Mouse (Mus musculus): Measurements from ENCODE around the gene Degs1. TPM values are rescaled to one million over a fixed set of nuclear protein-coding genes. Genes with fewer than 3 reads are reported as not detected.

Gene Degs1
- polyA plus RNA-seq, 1 experiment from 2014 or later: 101 TPM

GRCm38 (mm10) chr1:182252534-182253171 is 30.0 kb downstream of the Degs1 start:
- 79% methylated on average over 10 of the region's 10 CpGs for WGBS
- Histone ChIP-seq H3K9ac (replicated peaks) (no peak overlapping the region), H3K36me3 (no peaks in the 10 kb centered on the region), H3K4me2 (no peak overlapping the region), H3K9me3 (replicated peaks) (no peaks in the 10 kb centered on the region), H3K27me3 (replicated peaks) (no peaks in the 10 kb centered on the region), H3K27ac (replicated peaks) (no peak overlapping the region), H3K4me3 (replicated peaks) (no peak overlapping the region), H3K4me1 (no peaks in the 10 kb centered on the region)
- ATAC-seq (ENCODE audit: low FRiP score): no peak

DNA sequence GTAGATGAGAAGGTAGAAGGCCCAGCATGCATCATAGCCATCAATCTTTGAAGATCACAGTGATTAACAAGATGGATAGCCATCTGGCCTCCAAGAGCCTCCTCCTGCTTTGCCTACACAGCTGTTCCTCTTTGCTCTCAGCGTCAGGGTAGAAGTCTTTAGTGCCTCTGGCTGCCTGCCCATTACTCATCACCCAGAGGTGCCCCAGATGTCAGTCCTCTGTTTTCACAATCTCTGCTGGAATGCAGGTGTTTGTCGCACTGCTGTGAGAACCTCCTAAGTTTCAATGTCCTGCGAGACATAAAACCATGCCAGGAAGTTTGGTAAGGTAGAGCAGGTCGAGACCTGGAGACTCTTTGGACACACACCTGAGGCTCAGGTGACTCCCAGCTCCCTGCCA is 31.9 kb downstream of the Degs1 start:
- 74% methylated on average over 4 of the region's 4 CpGs for WGBS
- no peaks in the 10 kb centered on the region for H3K9me3 ChIP-seq (replicated peaks)
- H3K4me1 ChIP-seq: no peaks in the 10 kb centered on the region
- H3K36me3 ChIP-seq: no peaks in the 10 kb centered on the region
- no peak overlapping the region for H3K4me2 ChIP-seq
- ATAC-seq (ENCODE audit: low FRiP score): no peak
- no peak overlapping the region for H3K27ac ChIP-seq (replicated peaks)
- H3K9ac ChIP-seq (replicated peaks): no peak overlapping the region
- no peak overlapping the region for H3K4me3 ChIP-seq (replicated peaks)
- no peaks in the 10 kb centered on the region for H3K27me3 ChIP-seq (replicated peaks)

- Histone ChIP-seq H3K4me3 (replicated peaks) (no peak overlapping the region), H3K9me3 (replicated peaks) (no peaks in the 10 kb centered on the region), H3K9ac (replicated peaks) (no peak overlapping the region), H3K4me1 (no peaks in the 10 kb centered on the region), H3K4me2 (no peak overlapping the region), H3K27ac (replicated peaks) (no peak overlapping the region), H3K27me3 (replicated peaks) (no peaks in the 10 kb centered on the region), H3K36me3 (no peaks in the 10 kb centered on the region)
- ATAC-seq (ENCODE audit: low FRiP score): no peak
- 72% methylated on average over 8 of the region's 8 CpGs for WGBS
Observed at GRCm38 (mm10) chr1:182249298-182249697, 33.3 kb downstream of the Degs1 start.

DNA sequence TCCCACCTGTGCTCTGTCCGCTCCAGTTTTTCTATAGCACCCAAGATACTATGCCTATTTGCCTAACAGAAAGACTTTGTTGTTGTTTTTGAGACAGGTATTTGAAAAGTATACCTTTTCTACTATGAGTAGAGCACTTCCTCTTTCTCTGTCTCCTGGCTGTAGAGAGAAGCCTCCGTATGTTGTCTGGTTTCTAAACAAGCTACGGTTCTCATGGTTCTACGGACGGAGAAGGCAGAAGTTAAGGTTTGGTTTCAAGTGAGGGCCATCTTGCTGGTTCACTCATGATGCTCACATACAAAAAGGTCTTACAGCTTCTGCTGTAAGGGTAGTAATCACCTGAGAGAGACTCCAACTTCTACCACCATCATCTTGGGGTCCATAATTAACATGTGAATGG is 37.6 kb downstream of the Degs1 start:
- WGBS: 92% methylated on average over 5 of the region's 5 CpGs
- ATAC-seq (ENCODE audit: low FRiP score): no peak

GRCm38 (mm10) chr1:182238056-182238703 is 44.4 kb downstream of the Degs1 start:
- Histone ChIP-seq H3K4me2 (no peak overlapping the region), H3K9ac (replicated peaks) (no peak overlapping the region), H3K4me3 (replicated peaks) (no peak overlapping the region), H3K27ac (replicated peaks) (no peak overlapping the region), H3K36me3 (no peaks in the 10 kb centered on the region), H3K4me1 (no peaks in the 10 kb centered on the region), H3K27me3 (replicated peaks) (no peaks in the 10 kb centered on the region), H3K9me3 (replicated peaks) (no peaks in the 10 kb centered on the region)
- 57% methylated on average over 7 of the region's 7 CpGs for WGBS
- ATAC-seq (ENCODE audit: low FRiP score): no peak

More for the DNA sequence above, 37.6 kb downstream of the Degs1 start:
- H3K27me3 ChIP-seq (replicated peaks): no peaks in the 10 kb centered on the region
- H3K9ac ChIP-seq (replicated peaks): no peak overlapping the region
- H3K36me3 ChIP-seq: no peaks in the 10 kb centered on the region
- no peaks in the 10 kb centered on the region for H3K9me3 ChIP-seq (replicated peaks)
- no peak overlapping the region for H3K27ac ChIP-seq (replicated peaks)
- no peaks in the 10 kb centered on the region for H3K4me1 ChIP-seq
- H3K4me3 ChIP-seq (replicated peaks): no peak overlapping the region
- no peak overlapping the region for H3K4me2 ChIP-seq

DNA sequence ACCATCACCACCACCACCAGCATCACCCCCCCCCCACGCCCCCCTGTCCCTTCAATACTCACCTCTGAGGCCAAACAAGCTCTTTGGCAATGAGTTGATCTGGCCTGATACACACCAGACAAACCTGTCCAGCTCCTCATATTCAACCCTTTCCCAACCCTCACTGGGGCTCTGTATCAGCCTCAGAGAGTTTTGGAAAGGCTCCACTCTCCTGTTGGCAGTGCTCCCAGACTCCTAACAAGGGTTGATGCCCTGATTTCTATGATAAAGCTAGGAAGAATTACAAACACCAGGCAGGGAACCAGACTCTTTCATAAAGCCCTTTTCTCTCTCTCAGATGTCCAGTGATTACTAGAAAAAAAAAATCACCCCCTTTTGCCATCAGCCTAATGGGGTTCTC is 45.2 kb downstream of the Degs1 start:
- Histone ChIP-seq H3K9me3 (replicated peaks) (no peaks in the 10 kb centered on the region), H3K4me2 (no peak overlapping the region), H3K9ac (replicated peaks) (no peak overlapping the region), H3K4me1 (no peaks in the 10 kb centered on the region), H3K27me3 (replicated peaks) (no peaks in the 10 kb centered on the region), H3K27ac (replicated peaks) (no peak overlapping the region), H3K36me3 (no peaks in the 10 kb centered on the region), H3K4me3 (replicated peaks) (no peak overlapping the region)
- no peak for ATAC-seq (ENCODE audit: low FRiP score)
- WGBS: 75% methylated on average over 1 of the region's 1 CpGs

GRCm38 (mm10) chr1:182235174-182235573 is 47.4 kb downstream of the Degs1 start:
- Histone ChIP-seq H3K4me1 (no peaks in the 10 kb centered on the region), H3K4me2 (no peak overlapping the region), H3K27me3 (replicated peaks) (no peaks in the 10 kb centered on the region), H3K9ac (replicated peaks) (no peak overlapping the region), H3K27ac (replicated peaks) (no peak overlapping the region), H3K36me3 (no peaks in the 10 kb centered on the region), H3K4me3 (replicated peaks) (no peak overlapping the region), H3K9me3 (replicated peaks) (no peaks in the 10 kb centered on the region)
- WGBS: 79% methylated on average over 4 of the region's 4 CpGs
- ATAC-seq (ENCODE audit: low FRiP score): no peak

DNA sequence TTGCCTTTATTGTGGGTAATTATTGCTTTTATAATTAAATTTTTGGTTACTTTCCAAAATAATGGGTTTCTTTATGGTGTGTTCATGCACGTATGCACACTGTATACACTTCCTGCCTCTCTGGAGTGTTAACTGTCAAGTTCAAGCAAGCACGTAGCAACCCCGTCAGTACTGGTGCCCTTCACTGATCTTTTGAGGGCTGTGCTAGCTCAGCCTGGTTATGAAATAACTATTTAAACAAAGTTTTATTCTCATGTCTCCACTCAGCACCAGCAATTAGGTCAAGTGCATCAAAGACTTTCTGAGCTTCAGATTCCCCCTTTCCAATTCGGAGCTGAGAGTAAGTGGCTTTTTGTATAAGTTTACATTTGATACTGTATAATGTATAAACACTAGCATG is 53.2 kb downstream of the Degs1 start:
- Histone ChIP-seq H3K27me3 (replicated peaks) (no peaks in the 10 kb centered on the region), H3K9ac (replicated peaks) (no peak overlapping the region), H3K4me3 (replicated peaks) (no peak overlapping the region), H3K4me2 (no peak overlapping the region), H3K27ac (replicated peaks) (no peak overlapping the region), H3K36me3 (no peaks in the 10 kb centered on the region), H3K9me3 (replicated peaks) (no peaks in the 10 kb centered on the region), H3K4me1 (no peaks in the 10 kb centered on the region)
- 82% methylated on average over 4 of the region's 4 CpGs for WGBS
- no peak for ATAC-seq (ENCODE audit: low FRiP score)

DNA sequence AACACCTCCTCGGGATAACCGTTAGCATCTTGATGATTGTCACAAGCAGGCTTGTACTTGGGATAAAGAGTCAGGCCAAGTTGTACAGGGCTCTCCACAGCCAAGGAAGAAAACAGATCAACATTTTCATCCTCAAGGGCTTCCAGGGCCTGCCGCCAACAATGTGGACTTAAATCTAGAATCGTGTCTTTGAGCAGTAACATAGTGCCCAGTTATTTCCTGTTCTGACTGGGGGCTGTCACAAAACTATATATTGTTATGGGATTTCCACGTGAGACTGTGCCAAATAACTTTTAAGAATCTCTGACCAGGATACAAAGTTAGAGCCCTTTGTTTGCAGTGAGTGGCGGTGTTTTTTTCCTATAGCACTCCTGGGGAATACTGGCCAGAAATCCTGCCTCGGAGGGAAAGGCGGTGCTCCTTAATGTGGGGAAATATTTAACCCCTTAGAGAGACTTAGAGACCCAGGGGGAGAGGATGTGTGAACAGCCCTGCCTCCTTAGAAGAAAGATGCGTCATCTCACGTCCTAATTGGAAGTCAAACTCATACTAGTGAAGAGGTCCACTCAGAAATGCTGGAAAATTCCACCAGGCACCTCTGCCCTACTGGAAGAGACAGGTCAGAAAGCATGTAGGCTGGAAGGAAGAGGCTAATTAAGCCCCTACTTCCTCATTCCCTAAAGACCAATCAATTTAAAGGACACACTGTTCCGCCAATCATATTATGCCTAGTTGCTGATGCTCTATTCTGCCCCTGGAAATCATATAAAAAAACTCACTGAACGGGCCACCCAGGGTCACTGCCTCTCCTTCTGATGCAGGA is 55.3 kb downstream of the Degs1 start:
- no peak for ATAC-seq (ENCODE audit: low FRiP score)
- WGBS: 65% methylated on average over 12 of the region's 12 CpGs
- no peak overlapping the region for H3K4me3 ChIP-seq (replicated peaks)
- H3K27ac ChIP-seq (replicated peaks): no peak overlapping the region
- no peaks in the 10 kb centered on the region for H3K9me3 ChIP-seq (replicated peaks)
- H3K4me2 ChIP-seq: no peak overlapping the region
- no peaks in the 10 kb centered on the region for H3K36me3 ChIP-seq
- H3K27me3 ChIP-seq (replicated peaks): no peaks in the 10 kb centered on the region
- H3K4me1 ChIP-seq: no peaks in the 10 kb centered on the region
- H3K9ac ChIP-seq (replicated peaks): no peak overlapping the region

DNA sequence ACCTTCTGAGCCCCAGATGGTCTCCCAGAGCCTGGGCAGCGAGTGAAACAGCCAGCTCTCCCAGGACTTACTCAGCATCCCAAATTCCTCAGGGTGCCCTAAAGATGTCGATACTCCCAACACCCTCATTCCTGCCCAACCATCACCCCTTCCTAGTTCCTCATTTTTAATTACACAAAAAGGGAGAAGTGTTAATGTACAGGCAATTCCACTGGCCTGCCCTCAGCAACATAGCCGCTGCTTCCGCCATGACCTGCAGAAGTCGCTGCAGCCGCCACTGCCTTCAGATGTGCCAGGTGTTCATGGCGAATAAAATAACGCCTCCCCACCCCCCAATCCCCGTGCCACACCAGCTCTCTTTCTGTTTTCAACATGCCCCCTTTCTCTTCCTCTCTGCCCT is 56.3 kb downstream of the Degs1 start:
- WGBS: 87% methylated on average over 9 of the region's 9 CpGs
- Histone ChIP-seq H3K4me2 (no peak overlapping the region), H3K4me3 (replicated peaks) (no peak overlapping the region), H3K9me3 (replicated peaks) (no peaks in the 10 kb centered on the region), H3K36me3 (no peaks in the 10 kb centered on the region), H3K27me3 (replicated peaks) (no peaks in the 10 kb centered on the region), H3K27ac (replicated peaks) (no peak overlapping the region), H3K4me1 (no peaks in the 10 kb centered on the region), H3K9ac (replicated peaks) (no peak overlapping the region)
- ATAC-seq (ENCODE audit: low FRiP score): no peak
